Mouse (Mus musculus) left cerebral cortex, postnatal 4 days (tissue): Measurements from ENCODE around the gene Suv39h2. TPM values are rescaled to one million over a fixed set of nuclear protein-coding genes. Genes with fewer than 3 reads are reported as not detected.

Experiments used
- DNase-seq: peaks from one replicate; pipeline ENCODE4 v3.0.0-alpha.2; 2022
- intact Hi-C: fragments of 180-260 bp; cut with DNase I; formaldehyde crosslinking; loops from one replicate; pipeline ENCODE4 v1.15.1; 2025
- total RNA-seq, 2 experiments: library from RNA; stranded (reverse); gene quantifications; 2 replicates each; pipeline ENCODE4 v1.2.3; 2021

Suv39h2 gene
- total RNA-seq, 2 experiments from 2014 or later, result 4.9 to 5.5 TPM

- intact Hi-C loops, result no loop called here
Observed at GRCm38 (mm10) chr2:3423841-3424578, 50.8 kb downstream of the Suv39h2 start, which contains the start of gene Dclre1c. TSS of gene Dclre1c (plus strand) at chr2:3424131.

GRCm38 (mm10) chr2:3422548-3422947 lies 52.3 kb downstream of the Suv39h2 start, which contains the start of gene Meig1:
TSS of gene Meig1 (minus strand) at chr2:3422648.
- intact Hi-C loops, result no loop called here
- DNase-seq, result no peak

More at GRCm38 (mm10) chr2:3423841-3424578, 50.8 kb downstream of the Suv39h2 start, which contains the start of gene Dclre1c:
- peak; percentile 88 for DNase-seq

- intact Hi-C loops, result no loop called here
- DNase-seq, result no peak
Observed at GRCm38 (mm10) chr2:3420157-3420556, 54.7 kb downstream of the Suv39h2 start.

- intact Hi-C loops, result loop anchor here (10.0 kb wide), 1 partner anchor 304 kb away; the partner anchor contains the start of gene Fam171a1
Observed at GRCm38 (mm10) chr2:3418883-3419431, 55.9 kb downstream of the Suv39h2 start.

GRCm38 (mm10) chr2:3415676-3416075 lies 59.2 kb downstream of the Suv39h2 start:
- intact Hi-C loops, result loop anchor here (10.0 kb wide), 1 partner anchor 301 kb away; the partner anchor contains the start of gene Fam171a1
- DNase-seq, result no peak

More at GRCm38 (mm10) chr2:3418883-3419431, 55.9 kb downstream of the Suv39h2 start:
- peak; percentile 95 for DNase-seq

GRCm38 (mm10) chr2:3414241-3414640 lies 60.6 kb downstream of the Suv39h2 start:
- peak; percentile 72 for DNase-seq
- intact Hi-C loops, result loop anchor here (5.0 to 10.0 kb wide), 2 partner anchors 62 to 299 kb away; partner anchors contain the start of gene Fam171a1

GRCm38 (mm10) chr2:3407756-3408155 lies 67.1 kb downstream of the Suv39h2 start:
- intact Hi-C loops, result no loop called here
- DNase-seq, result no peak

- intact Hi-C loops, result no loop called here
- no peak for DNase-seq
Observed at GRCm38 (mm10) chr2:3405981-3406380, 68.8 kb downstream of the Suv39h2 start.

Other genes starting within 250 kb of the Suv39h2 start
- gene Nmt2, start 190.8 kb downstream of the Suv39h2 start, total RNA-seq, result 100 to 1,000 TPM in 1 of 2 experiments, 10 to 100 TPM in 1; 94.1 to 106 TPM
- 1 to 10 TPM; 8.4 to 8.7 TPM for gene Rpp38, start 142.4 kb downstream of the Suv39h2 start, total RNA-seq
- gene Acbd7, start 138.9 kb downstream of the Suv39h2 start, total RNA-seq, result 1 to 10 TPM in 1 of 2 experiments, under 1 TPM in 1; 0.82 to 1.0 TPM
- gene Olah, start 77.8 kb downstream of the Suv39h2 start, total RNA-seq, result under 1 TPM in 1 of 2 experiments, not detected in 1; 0.30 TPM
- 1 to 10 TPM; 3.5 to 4.3 TPM for gene Meig1, start 52.4 kb downstream of the Suv39h2 start, total RNA-seq
- 10 to 100 TPM; 11.5 to 11.9 TPM for gene Dclre1c, start 50.9 kb downstream of the Suv39h2 start, total RNA-seq
- gene Gm45902, start 37.8 kb upstream of the Suv39h2 start, total RNA-seq, result 1 to 10 TPM; 8.9 to 9.5 TPM
- gene Hspa14, start 37.8 kb upstream of the Suv39h2 start, total RNA-seq, result 10 to 100 TPM; 51.3 to 53.0 TPM
- gene Cdnf, start 38.0 kb upstream of the Suv39h2 start, total RNA-seq, result under 1 TPM; 0.40 to 0.44 TPM
- 10 to 100 TPM; 25.0 to 34.8 TPM for gene Fam107b, start 95.5 kb upstream of the Suv39h2 start, total RNA-seq